Mouse (Mus musculus) liver, postnatal 0 days (tissue): ENCODE measurements around the gene Rin2.

ENCODE experiments used
- CTCF ChIP-seq: sonication (generic); IDR thresholded peaks from 2 replicates; pipeline ENCODE4 v1.5.1; 2016; ENCODE audit warnings: antibody characterized with exemption, low read depth
- EP300 ChIP-seq: IDR thresholded peaks from 2 replicates; pipeline ENCODE4 v1.6.1; 2016; ENCODE audit warnings: antibody characterized with exemption, low read depth, mild to moderate bottlenecking

GRCm38 (mm10) chr2:145670131-145670530 lies 4.9 kb upstream of the Rin2 start:
- TF ChIP-seq CTCF (no peak), EP300 (no peak)
